Mouse (Mus musculus): ENCODE results near the gene Scmh1.

GRCm38 (mm10) chr4:120369861-120370366, 35.2 kb upstream of the Scmh1 start:
- TF ChIP-seq CTCF (IDR thresholded peaks at IDR 0.05; ENCODE audit: extremely low read depth, insufficient read depth, insufficient read length, insufficient replicate concordance) (no peak), POLR2A (IDR thresholded peaks at IDR 0.05; ENCODE audit: low read depth, low read length) (no peak)
